9 mouse cellular contexts compared by ENCODE assay signal in the genomic region with DNA sequence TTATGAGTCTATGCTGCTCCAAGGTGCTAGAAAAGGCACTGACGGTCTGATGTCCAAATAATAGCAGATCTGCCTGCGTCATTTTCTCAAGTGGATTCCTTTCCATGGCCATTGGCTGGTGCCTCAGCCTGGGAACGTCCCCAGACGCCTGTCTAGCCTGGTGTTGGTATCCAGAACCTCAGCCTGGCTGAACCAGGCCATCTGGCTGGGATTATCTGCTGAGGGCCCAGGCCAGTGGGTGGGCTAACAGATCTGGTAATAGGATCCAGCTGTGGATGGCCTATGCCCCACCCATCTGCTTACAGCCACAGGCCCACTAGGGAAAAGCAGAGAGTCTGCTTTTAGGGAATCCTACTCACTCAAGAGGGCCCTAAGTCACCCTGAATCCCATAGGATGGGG. TPM values are rescaled to one million over a fixed set of nuclear protein-coding genes. Genes with fewer than 3 reads are reported as not detected.
DNase-seq lines count a peak whose midpoint lies in the region; ATAC-seq and TF ChIP-seq lines count a peak whose summit lies in the region.
"Had no signal": no experiment of that assay in that cellular context is flagged by ENCODE, and none has a peak within 500 bp of the region (broad histone marks: within the 10 kb centered on the region; RNA-seq: fewer than 3 reads in every experiment).

No protein-coding gene starts in this region.

- no peak overlapping the region; the same call in 1 of the 2 replicates for H3K27ac ChIP-seq in lung, embryonic 14.5 days (ENCODE audit: low read depth)
- no peak overlapping the region; the same call in 1 of the 2 replicates for H3K27ac ChIP-seq in embryonic facial prominence, embryonic 14.5 days (replicated peaks; ENCODE audit: low read depth, low read length)
- H3K27ac ChIP-seq in limb, embryonic 10.5 days: 0 out of 2 replicates have a peak overlapping the region, but pooled peaks have one; percentile 26
- H3K27ac ChIP-seq in stomach, embryonic 14.5 days (ENCODE audit: low read length): peak overlapping the region; percentile 1; the same call in 1 of the 2 replicates

- peak; percentile 46 for DNase-seq in lung, embryonic 14.5 days
- DNase-seq in lung, adult 2 months: no peak
- peak; percentile 76 for DNase-seq in embryonic facial prominence, embryonic 14.5 days (ENCODE audit: low spot score)
- peak; percentile 70 for DNase-seq in limb, embryonic 10.5 days (ENCODE audit: low spot score)
- no peak for DNase-seq in right cerebral cortex, postnatal 10 days (ENCODE audit: low spot score in 2 of 2)
- no peak for DNase-seq in thymus, adult 18-20 months
- no peak for DNase-seq in cerebellum, adult 18-20 months
- DNase-seq: adrenal gland, postnatal 25 days had no signal

- H3K4me2 ChIP-seq in lung, embryonic 14.5 days: no peak overlapping the region
- H3K4me2 ChIP-seq in embryonic facial prominence, embryonic 14.5 days (ENCODE audit: low read depth, low read length): no peak overlapping the region
- no peak overlapping the region for H3K4me2 ChIP-seq in stomach, embryonic 14.5 days (replicated peaks; ENCODE audit: low read depth, low read length)

- TF ChIP-seq POLR2A in lung, adult 2 months (IDR thresholded peaks at IDR 0.05; ENCODE audit: borderline replicate concordance, extremely low read depth, low read depth, low read length): no peak

- H3K36me3 ChIP-seq in lung, embryonic 14.5 days (ENCODE audit: insufficient read depth): no peaks in the 10 kb centered on the region
- no peaks in the 10 kb centered on the region for H3K36me3 ChIP-seq in embryonic facial prominence, embryonic 14.5 days (ENCODE audit: control insufficient read depth, insufficient read depth, low read length)
- no peaks in the 10 kb centered on the region for H3K36me3 ChIP-seq in limb, embryonic 10.5 days
- no peaks in the 10 kb centered on the region for H3K36me3 ChIP-seq in stomach, embryonic 14.5 days (ENCODE audit: control insufficient read depth, insufficient read depth, low read length)

- ATAC-seq in lung, embryonic 14.5 days (ENCODE audit: insufficient read depth): peak; percentile 73; the same call in 1 of the 2 replicates
- ATAC-seq in embryonic facial prominence, embryonic 14.5 days (ENCODE audit: low read depth): peak; percentile 78
- ATAC-seq in stomach, embryonic 14.5 days (ENCODE audit: insufficient number of reproducible peaks, insufficient read depth, low FRiP score, low read depth): no peak

- 20% methylated on average over 4 of the region's 4 CpGs for WGBS in lung, embryonic 14.5 days
- WGBS in lung, adult 2 months: 47% methylated on average over 4 of the region's 4 CpGs
- 24% methylated on average over 4 of the region's 4 CpGs for WGBS in embryonic facial prominence, embryonic 14.5 days
- WGBS in limb, embryonic 10.5 days: 39% methylated on average over 4 of the region's 4 CpGs
- 42% methylated on average over 4 of the region's 4 CpGs for WGBS in stomach, embryonic 14.5 days

- H3K4me1 ChIP-seq in lung, embryonic 14.5 days (ENCODE audit: insufficient read depth): peaks cover 1% of the 10 kb centered on the region; the same call in 1 of the 2 replicates
- H3K4me1 ChIP-seq in lung, adult 2 months (ENCODE audit: control insufficient read depth, insufficient read depth, low read length): no peaks in the 10 kb centered on the region
- peaks cover 20% of the 10 kb centered on the region for H3K4me1 ChIP-seq in embryonic facial prominence, embryonic 14.5 days (ENCODE audit: control insufficient read depth, insufficient read depth, low read length)
- H3K4me1 ChIP-seq in limb, embryonic 10.5 days: peaks cover 51% of the 10 kb centered on the region
- H3K4me1 ChIP-seq in stomach, embryonic 14.5 days (ENCODE audit: control insufficient read depth, insufficient read depth, low read length): peaks cover 5% of the 10 kb centered on the region; the same call in 1 of the 2 replicates

- H3K27me3 ChIP-seq in lung, embryonic 14.5 days (ENCODE audit: insufficient read depth, low read length): no peaks in the 10 kb centered on the region
- no peaks in the 10 kb centered on the region for H3K27me3 ChIP-seq in embryonic facial prominence, embryonic 14.5 days (replicated peaks; ENCODE audit: control insufficient read depth, insufficient read depth, low read length)
- H3K27me3 ChIP-seq in limb, embryonic 10.5 days (ENCODE audit: low read depth, poor library complexity, severe bottlenecking): 0 out of 2 replicates have a peak, but pooled peaks cover 4% of the 10 kb centered on the region
- no peaks in the 10 kb centered on the region for H3K27me3 ChIP-seq in stomach, embryonic 14.5 days (ENCODE audit: control insufficient read depth, insufficient read depth, low read length)

- no peak overlapping the region for H3K4me3 ChIP-seq in lung, embryonic 14.5 days (ENCODE audit: low read depth, low read length)
- no peak overlapping the region for H3K4me3 ChIP-seq in lung, adult 2 months (replicated peaks; ENCODE audit: extremely low read depth, low read depth, low read length)
- H3K4me3 ChIP-seq in embryonic facial prominence, embryonic 14.5 days (ENCODE audit: low read depth, low read length): no peak overlapping the region
- H3K4me3 ChIP-seq in limb, embryonic 10.5 days: no peak overlapping the region
- H3K4me3 ChIP-seq in stomach, embryonic 14.5 days (ENCODE audit: low read depth, low read length): no peak overlapping the region

- no peak for TF ChIP-seq CTCF in lung, embryonic 14.5 days (IDR thresholded peaks at IDR 0.05; ENCODE audit: low read depth)
- TF ChIP-seq CTCF in lung, adult 2 months (IDR thresholded peaks at IDR 0.05; ENCODE audit: insufficient read depth, low read length): no peak

- no peak overlapping the region for H3K9ac ChIP-seq in lung, embryonic 14.5 days
- H3K9ac ChIP-seq in embryonic facial prominence, embryonic 14.5 days (ENCODE audit: low read depth, low read length): no peak overlapping the region
- no peak overlapping the region for H3K9ac ChIP-seq in stomach, embryonic 14.5 days (replicated peaks; ENCODE audit: low read depth, low read length)

- no peaks in the 10 kb centered on the region for H3K9me3 ChIP-seq in lung, embryonic 14.5 days (ENCODE audit: low read depth, low read length)
- no peaks in the 10 kb centered on the region for H3K9me3 ChIP-seq in embryonic facial prominence, embryonic 14.5 days (ENCODE audit: control insufficient read depth, low read length)
- no peaks in the 10 kb centered on the region for H3K9me3 ChIP-seq in limb, embryonic 10.5 days (replicated peaks)
- no peaks in the 10 kb centered on the region for H3K9me3 ChIP-seq in stomach, embryonic 14.5 days (ENCODE audit: control insufficient read depth, low read depth, low read length)

RNA-seq across cellular contexts. Expression of a gene that starts 10.6 kb away (rescaled TPM):
- 0.23 and 0.32 TPM in 2 replicates for polyA plus RNA-seq in lung, embryonic 14.5 days (2014; fragmentation: Nextera tagmentation; extraction: Ambion mirVana)
- 2.2 and 4.1 TPM in 2 replicates for polyA plus RNA-seq in lung, adult 2 months (2012; rRNA removed)
- 0.64 and 1.1 TPM in 2 replicates for polyA plus RNA-seq in embryonic facial prominence, embryonic 14.5 days (2014; fragmentation: Nextera tagmentation; extraction: Ambion mirVana)
- 0.46 and 0.48 TPM in 2 replicates for polyA plus RNA-seq in limb, embryonic 10.5 days (2016; fragmentation: Nextera tagmentation; extraction: Ambion mirVana)
- polyA plus RNA-seq in stomach, embryonic 14.5 days (2014; fragmentation: Nextera tagmentation; extraction: Ambion mirVana): 0.58 and 1.4 TPM in 2 replicates

RNA-seq across cellular contexts. Expression of a gene that starts 58.4 kb away (rescaled TPM):
- polyA plus RNA-seq in lung, embryonic 14.5 days (2014; fragmentation: Nextera tagmentation; extraction: Ambion mirVana): 29.3 and 29.4 TPM in 2 replicates
- 41.1 and 42.1 TPM in 2 replicates for polyA plus RNA-seq in lung, adult 2 months (2012; rRNA removed)
- 18.8 and 21.2 TPM in 2 replicates for polyA plus RNA-seq in embryonic facial prominence, embryonic 14.5 days (2014; fragmentation: Nextera tagmentation; extraction: Ambion mirVana)
- 35.0 and 37.9 TPM in 2 replicates for polyA plus RNA-seq in limb, embryonic 10.5 days (2016; fragmentation: Nextera tagmentation; extraction: Ambion mirVana)
- polyA plus RNA-seq in stomach, embryonic 14.5 days (2014; fragmentation: Nextera tagmentation; extraction: Ambion mirVana): 27.4 and 28.6 TPM in 2 replicates

Comparison
In these comparisons a context has a peak if more than half of its experiments do, and no peak if none do; other contexts are left out.
1. DNase-seq: peak in lung, embryonic 14.5 days (single experiment), embryonic facial prominence, embryonic 14.5 days (single experiment) and limb, embryonic 10.5 days (single experiment); none in lung, adult 2 months (single experiment), right cerebral cortex, postnatal 10 days (0 of 2), thymus, adult 18-20 months (0 of 2) and cerebellum, adult 18-20 months (0 of 2).
2. H3K27ac ChIP-seq: peak in limb, embryonic 10.5 days (single experiment) and stomach, embryonic 14.5 days (single experiment); none in lung, embryonic 14.5 days (single experiment) and embryonic facial prominence, embryonic 14.5 days (single experiment).